Mouse (Mus musculus) brain, embryonic 14.5 days (tissue): ENCODE measurements at regions not wholly inside any gene's neighbourhood (a gene's known extent, or its start where the extent isn't known, plus 50 kb on each side); places are given as distances from the start of the nearest gene placed in this dataset.

Experiments
- CTCF ChIP-seq: fragments of 200-500 bp; IDR thresholded peaks from 2 replicates; pipeline ENCODE4 v1.5.1; 2012; ENCODE audit warnings: inconsistent platforms, mild to moderate bottlenecking, moderate library complexity, borderline replicate concordance; ENCODE audit not compliant: insufficient read depth, insufficient read length; ENCODE audit errors: extremely low read depth
- POLR2A ChIP-seq: fragments of 200-500 bp; IDR thresholded peaks from 2 replicates; pipeline ENCODE4 v1.6.1; 2012; ENCODE audit warnings: mild to moderate bottlenecking, inconsistent platforms, borderline replicate concordance; ENCODE audit not compliant: poor library complexity, insufficient read depth, insufficient read length, severe bottlenecking; ENCODE audit errors: extremely low read depth

- peak; percentile 25; the same call in 1 of the 2 replicates for TF ChIP-seq CTCF
- TF ChIP-seq POLR2A = no peak
These were observed 372.6 kb downstream of the Dad1 start for GRCm38 (mm10) chr14:53881304-53881703.
